Mouse (Mus musculus) mouse trophoblast stem cell (cell line): Measurements from ENCODE around the gene Olfr524.

Experiments used
- in situ Hi-C, 2 experiments: fragments of 300-500 bp; cut with MseI, MboI; formaldehyde crosslinking; loops; 2 replicates in 1 of 2; 3 replicates in 1 of 2; pipeline ENCODE4 v1.15.1; 2025

Olfr524 gene

GRCm38 (mm10) chr7:140205864-140206263 lies at the start of gene Olfr524:
Gene Olfr524 (minus strand): TSS chr7:140205964.
- in situ Hi-C loops: no loop called here

- in situ Hi-C loops: no loop called here
Observed at GRCm38 (mm10) chr7:140253780-140254299, 48.1 kb upstream of the Olfr524 start.

DNA sequence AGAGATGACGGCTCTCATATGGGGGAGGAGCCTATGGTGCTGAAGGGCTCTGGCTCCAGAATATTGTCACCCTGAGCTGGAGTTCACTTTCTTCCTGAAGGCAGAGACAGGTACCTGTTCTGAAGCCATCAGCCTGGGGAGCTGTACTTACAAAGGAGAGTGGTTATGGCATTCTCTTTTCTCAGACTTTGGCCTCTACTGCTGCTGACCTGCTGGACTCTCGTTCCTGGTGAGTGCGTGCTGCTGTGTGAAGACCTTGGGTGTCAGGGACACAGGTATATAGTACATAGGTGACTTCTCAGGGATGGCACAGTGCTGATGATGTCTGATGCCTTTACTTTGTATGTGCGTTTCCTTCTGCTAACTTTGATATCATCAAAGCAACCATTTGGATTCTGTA lies 41.5 kb upstream of the Olfr524 start, which contains the start of gene 5830411N06Rik:
5830411N06Rik (plus strand) TSS at position 69 of the 400 bp plus-strand sequence.
- in situ Hi-C loops: no loop called here

- in situ Hi-C loops: no loop called here
Observed at GRCm38 (mm10) chr7:140233696-140234095, 27.9 kb upstream of the Olfr524 start.

GRCm38 (mm10) chr7:140231026-140231425 lies 25.3 kb upstream of the Olfr524 start:
- in situ Hi-C loops: no loop called here

GRCm38 (mm10) chr7:140228476-140228875 lies 22.7 kb upstream of the Olfr524 start:
- in situ Hi-C loops: no loop called here

GRCm38 (mm10) chr7:140224209-140224608 lies 18.4 kb upstream of the Olfr524 start:
- in situ Hi-C loops: no loop called here

DNA sequence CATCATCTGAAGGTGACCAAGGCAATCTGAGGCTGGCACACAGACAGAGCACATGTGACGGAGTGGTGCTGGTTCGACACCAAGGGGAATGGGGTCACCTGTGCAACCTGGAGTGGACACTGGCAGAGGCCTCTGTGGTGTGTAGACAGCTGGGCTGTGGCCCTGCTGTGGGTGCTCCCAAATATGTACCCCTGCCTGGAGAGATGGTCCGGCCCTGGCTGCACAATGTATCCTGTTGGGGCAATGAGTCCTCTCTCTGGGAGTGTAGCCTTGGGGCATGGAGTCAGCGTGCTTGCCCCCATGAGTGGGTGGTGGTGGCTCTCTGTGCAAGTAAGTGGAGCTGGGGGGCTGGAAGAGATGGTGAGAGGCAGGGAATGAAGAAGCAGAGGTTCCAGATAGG lies 14.6 kb upstream of the Olfr524 start:
- in situ Hi-C loops: no loop called here

DNA sequence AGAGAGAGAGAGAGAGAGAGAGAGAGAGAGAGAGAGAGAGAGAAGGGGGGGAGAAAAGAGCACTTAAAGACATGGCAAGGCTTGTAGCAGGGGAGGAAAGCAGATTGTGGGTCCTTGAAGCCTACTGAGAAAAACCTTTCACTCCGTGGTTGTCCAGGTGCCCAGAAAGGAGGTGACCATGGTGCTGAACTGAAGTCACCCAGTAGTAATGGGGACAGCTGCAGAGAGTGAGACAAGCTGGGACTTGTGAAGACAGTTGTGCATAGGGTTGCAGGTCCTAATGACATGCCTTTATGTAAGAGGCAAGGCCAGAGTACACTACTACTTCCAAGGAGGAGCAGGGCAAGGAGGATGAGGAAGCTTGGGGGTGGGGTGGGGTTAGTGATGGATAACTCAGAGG lies 13.5 kb upstream of the Olfr524 start:
- in situ Hi-C loops: no loop called here

DNA sequence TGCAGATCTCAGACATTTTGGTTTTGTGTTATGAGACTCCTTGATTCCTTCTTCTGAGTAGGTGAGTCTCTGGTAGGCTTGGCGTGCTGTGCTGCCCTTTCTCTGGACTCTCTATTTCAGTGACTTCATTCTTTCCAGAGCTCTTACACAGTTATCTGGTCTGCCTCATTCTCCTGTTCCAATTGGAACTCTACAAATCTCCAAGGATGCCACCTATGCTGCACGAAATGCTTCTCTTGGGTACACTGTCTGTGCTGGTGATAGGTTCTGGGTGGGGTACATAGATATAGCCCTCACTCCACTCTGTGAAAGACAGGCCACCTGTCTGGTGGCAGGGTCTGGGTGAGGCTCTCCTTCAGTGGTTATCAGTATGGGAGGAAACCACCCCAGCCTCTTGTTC lies 12.2 kb upstream of the Olfr524 start, which contains the start of gene Cd163l1:
Cd163l1 (plus strand) TSS at position 301 of the 400 bp plus-strand sequence.
- in situ Hi-C loops: no loop called here

- in situ Hi-C loops: no loop called here
Observed at GRCm38 (mm10) chr7:140213841-140214240, 8.1 kb upstream of the Olfr524 start.

GRCm38 (mm10) chr7:140208677-140209076 lies 2.9 kb upstream of the Olfr524 start:
- in situ Hi-C loops: no loop called here

DNA sequence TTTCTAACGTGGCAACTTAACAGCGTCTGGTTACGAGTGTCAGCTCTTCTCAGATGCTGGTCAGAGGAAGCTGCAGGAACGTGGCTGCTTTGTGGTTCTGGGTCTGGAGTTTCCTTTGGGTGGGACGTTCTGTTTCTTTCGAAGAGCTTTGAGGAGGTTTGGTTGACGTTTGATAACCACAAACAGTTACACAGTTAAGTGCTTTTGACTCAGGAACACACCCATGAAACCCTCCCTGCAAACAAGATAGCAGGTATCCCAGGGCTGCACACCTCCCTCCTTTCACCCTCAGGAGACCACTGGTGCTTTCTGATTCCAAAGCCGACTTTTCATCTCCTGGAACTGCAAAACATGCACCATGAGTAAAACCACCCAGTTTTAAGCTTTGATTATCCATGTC lies 2.4 kb upstream of the Olfr524 start:
- in situ Hi-C loops: no loop called here

DNA sequence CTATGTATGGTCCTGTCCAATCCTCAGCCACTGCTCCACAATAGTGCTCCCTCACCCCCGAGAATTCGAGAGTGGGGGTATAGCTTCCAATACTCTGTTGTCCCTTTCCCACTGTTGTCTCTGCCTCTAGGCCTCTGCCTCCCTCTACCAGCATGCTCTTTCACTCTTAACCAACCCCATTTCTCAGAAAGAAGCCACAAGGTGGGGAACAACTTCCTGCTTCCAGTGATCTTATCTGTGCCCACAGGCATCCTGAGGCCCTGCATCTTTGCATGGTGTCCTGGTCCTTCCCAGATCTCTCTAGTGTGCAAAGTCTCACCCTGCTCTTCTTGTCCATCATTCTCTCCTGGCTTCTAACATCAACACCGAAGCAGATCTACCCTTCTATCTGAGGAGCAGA lies 1.1 kb upstream of the Olfr524 start:
- in situ Hi-C loops: no loop called here

DNA sequence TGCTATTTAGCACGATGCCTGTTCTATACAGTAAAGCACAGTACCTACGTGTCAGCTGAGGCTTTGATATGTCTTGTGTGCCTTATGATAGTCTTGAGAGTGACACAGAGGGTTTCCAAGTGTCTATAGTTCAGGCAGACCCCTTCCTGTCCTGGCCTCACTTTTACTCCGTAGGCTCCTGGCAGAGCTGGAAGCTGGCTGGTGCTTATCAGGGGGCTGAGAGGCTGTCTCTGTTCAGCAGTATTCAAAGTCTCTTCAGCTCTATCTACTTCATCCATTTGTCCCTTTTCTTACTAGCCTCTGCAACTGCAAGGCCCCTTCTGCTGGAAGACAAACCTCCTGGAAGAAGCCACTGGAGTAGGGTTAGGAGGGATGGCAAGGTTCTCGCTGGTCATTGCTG lies 4.7 kb downstream of the Olfr524 start:
- in situ Hi-C loops: no loop called here

DNA sequence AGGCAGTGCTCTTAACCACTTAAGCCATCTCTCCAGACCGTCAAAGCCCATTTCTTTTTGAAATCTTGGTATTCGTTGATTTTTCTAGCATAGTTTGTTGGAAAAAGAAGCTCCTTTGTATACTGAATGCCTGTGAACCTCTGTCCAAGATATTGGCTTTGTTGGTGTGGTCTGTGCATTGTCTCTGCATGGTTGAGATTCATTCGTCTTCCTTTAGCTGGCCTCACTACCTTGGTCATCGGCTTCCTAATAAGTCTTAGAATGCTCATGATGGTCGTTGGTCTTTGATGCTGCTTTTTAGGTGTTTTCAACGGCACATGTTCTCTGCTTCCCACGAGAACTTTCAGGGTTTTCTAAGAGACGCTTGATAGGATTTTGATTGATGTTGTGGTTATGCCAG lies 9.8 kb downstream of the Olfr524 start:
- in situ Hi-C loops: no loop called here

DNA sequence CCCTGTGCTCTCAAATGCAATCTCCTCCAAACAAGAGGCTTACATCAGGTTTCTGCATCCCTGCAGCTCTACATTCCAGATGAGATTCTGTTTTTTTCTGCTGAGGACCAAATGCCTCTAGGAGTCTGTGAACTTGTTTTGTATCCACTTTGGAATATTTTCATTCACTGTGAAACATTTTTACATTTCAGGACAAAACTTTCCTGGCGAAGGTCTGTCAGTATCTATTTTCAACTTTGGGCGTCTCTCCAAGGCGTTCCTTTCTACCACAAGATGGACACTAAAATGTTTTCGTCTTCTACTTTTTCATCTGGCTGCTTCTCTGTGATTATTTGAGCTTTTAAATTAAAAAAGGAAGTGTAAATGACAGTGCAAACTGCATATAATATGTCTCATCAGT lies 11.7 kb downstream of the Olfr524 start:
- in situ Hi-C loops: no loop called here

DNA sequence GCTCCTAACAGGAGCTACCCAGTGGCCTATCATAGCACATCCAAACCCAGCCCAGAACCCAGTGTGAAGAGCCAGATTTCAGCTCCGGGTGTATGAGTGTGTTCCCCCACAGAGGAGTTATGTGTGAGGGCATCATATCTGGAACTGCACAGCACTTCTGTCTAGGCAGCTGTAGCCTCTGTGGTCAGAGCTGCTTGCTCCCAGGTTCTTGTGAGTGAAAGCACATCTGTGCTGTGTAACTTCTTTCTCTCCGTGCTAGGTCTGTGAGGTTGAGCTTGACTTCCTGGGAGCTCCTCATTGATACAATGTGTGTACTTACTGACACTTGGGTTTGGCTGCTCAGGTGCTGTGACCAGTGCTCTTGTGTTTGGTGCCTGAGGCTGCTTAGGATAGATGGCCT lies 12.9 kb downstream of the Olfr524 start:
- in situ Hi-C loops: no loop called here

GRCm38 (mm10) chr7:140192445-140192844 lies 13.3 kb downstream of the Olfr524 start:
- in situ Hi-C loops: no loop called here

DNA sequence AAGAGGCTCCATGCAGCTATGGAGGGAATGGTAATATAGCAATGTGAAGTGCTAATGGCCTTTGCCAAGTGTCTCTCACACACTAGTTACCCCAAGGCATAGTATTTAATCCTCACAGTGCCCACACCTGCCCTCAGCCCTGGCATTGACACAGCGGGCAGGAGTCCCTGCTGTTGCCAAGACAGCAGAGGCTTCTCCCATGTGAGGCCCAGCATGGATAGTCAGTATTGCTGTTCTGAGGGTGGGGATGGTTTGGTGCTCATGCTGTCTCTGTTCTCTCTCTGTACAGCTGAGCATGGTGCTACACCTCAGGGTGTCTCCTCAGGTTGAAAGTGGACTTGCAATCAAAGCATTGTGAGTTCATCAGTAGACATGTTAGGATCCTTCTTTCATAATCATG lies 15.3 kb downstream of the Olfr524 start:
- in situ Hi-C loops: no loop called here

DNA sequence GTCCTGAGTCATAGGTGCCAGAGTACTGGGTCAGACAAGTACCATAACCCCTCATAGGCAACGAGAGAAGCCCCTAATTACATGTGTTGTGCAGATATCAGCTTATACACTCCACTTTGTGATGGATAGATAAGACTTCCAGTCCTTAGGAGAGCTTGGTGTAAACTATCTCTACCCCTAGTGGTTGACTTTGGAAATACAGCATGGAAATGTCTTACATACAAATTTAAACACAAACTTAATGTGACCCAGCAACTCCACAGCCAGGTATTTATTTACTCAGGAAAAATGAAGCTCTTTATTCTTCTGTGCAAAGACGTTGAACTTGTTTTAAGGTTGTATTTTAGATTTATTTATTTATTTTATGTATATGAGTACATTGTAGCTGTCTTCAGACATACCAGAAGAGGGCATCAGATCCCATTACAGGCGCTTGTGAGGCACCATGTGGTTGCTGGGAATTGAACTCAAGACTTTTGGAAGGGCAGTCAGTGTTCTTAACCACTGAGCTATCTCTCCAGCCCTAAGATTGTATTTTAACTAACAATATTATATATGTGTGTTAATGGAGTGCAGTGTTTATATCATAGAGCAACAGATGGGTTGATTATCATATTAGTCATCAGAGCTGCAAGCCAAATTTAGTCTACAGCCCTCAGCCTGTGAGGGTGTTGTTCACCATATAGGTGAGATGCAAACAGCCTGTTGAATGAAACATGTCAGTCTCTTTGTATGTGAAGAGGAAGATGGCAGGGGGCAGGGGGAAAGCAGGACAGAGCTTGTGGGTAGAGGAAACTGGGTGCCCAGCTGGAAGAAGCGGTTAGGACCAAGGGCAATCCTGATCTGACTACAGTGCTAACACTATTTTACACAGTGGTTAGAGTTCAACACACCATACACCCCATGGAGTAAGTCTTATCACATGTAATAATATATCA lies 17.1 kb downstream of the Olfr524 start:
- in situ Hi-C loops: no loop called here

GRCm38 (mm10) chr7:140187721-140188390 lies 17.9 kb downstream of the Olfr524 start:
- in situ Hi-C loops: no loop called here
